Mouse (Mus musculus): ENCODE data around the gene Prkce. TPM values are rescaled to one million over a fixed set of nuclear protein-coding genes. Genes with fewer than 3 reads are reported as not detected.

Gene Prkce
- polyA plus RNA-seq, 1 experiment from 2014 or later = 6.7 TPM

GRCm38 (mm10) chr17:86582341-86582740 lies 414.8 kb downstream of the Prkce start:
- H3K27ac ChIP-seq = no peak overlapping the region
- no peak overlapping the region for H3K4me3 ChIP-seq
- no peaks in the 10 kb centered on the region for H3K4me1 ChIP-seq
- H3K36me3 ChIP-seq = no peaks in the 10 kb centered on the region
- WGBS = 79% methylated on average over 4 of the region's 4 CpGs
- H3K9ac ChIP-seq = no peak overlapping the region
- H3K27me3 ChIP-seq = no peaks in the 10 kb centered on the region
- H3K4me2 ChIP-seq (replicated peaks) = no peak overlapping the region
- ATAC-seq (ENCODE audit: low FRiP score, low read depth) = no peak
- no peaks in the 10 kb centered on the region for H3K9me3 ChIP-seq

GRCm38 (mm10) chr17:86586441-86586840 lies 418.9 kb downstream of the Prkce start:
- Histone ChIP-seq H3K36me3 (no peaks in the 10 kb centered on the region), H3K9me3 (no peaks in the 10 kb centered on the region), H3K9ac (no peak overlapping the region), H3K27ac (no peak overlapping the region), H3K4me1 (no peaks in the 10 kb centered on the region), H3K27me3 (no peaks in the 10 kb centered on the region), H3K4me3 (no peak overlapping the region), H3K4me2 (replicated peaks) (no peak overlapping the region)
- WGBS = 73% methylated on average over 5 of the region's 5 CpGs
- ATAC-seq (ENCODE audit: low FRiP score, low read depth) = no peak

- no peak overlapping the region for H3K4me2 ChIP-seq (replicated peaks)
- no peaks in the 10 kb centered on the region for H3K36me3 ChIP-seq
- no peak overlapping the region for H3K4me3 ChIP-seq
- no peaks in the 10 kb centered on the region for H3K9me3 ChIP-seq
- H3K9ac ChIP-seq = no peak overlapping the region
- no peak for ATAC-seq (ENCODE audit: low FRiP score, low read depth)
- WGBS = 81% methylated on average over 5 of the region's 5 CpGs
- H3K4me1 ChIP-seq = peaks cover 10% of the 10 kb centered on the region
- no peak overlapping the region for H3K27ac ChIP-seq
- H3K27me3 ChIP-seq = no peaks in the 10 kb centered on the region
Measured at GRCm38 (mm10) chr17:86588704-86589449, 421.3 kb downstream of the Prkce start.

GRCm38 (mm10) chr17:86589681-86590080 lies 422.1 kb downstream of the Prkce start:
- 93% methylated on average over 5 of the region's 5 CpGs for WGBS
- Histone ChIP-seq H3K4me1 (peaks cover 14% of the 10 kb centered on the region), H3K36me3 (no peaks in the 10 kb centered on the region)

GRCm38 (mm10) chr17:86591241-86591640 lies 423.7 kb downstream of the Prkce start:
- H3K4me3 ChIP-seq = no peak overlapping the region
- no peaks in the 10 kb centered on the region for H3K27me3 ChIP-seq
- peaks cover 19% of the 10 kb centered on the region for H3K4me1 ChIP-seq
- no peak overlapping the region for H3K9ac ChIP-seq
- H3K4me2 ChIP-seq (replicated peaks) = no peak overlapping the region
- H3K27ac ChIP-seq = no peak overlapping the region
- 82% methylated on average over 10 of the region's 10 CpGs for WGBS
- H3K9me3 ChIP-seq = no peaks in the 10 kb centered on the region
- ATAC-seq (ENCODE audit: low FRiP score, low read depth) = no peak
- no peaks in the 10 kb centered on the region for H3K36me3 ChIP-seq

More at GRCm38 (mm10) chr17:86589681-86590080, 422.1 kb downstream of the Prkce start:
- no peak overlapping the region for H3K9ac ChIP-seq
- no peak overlapping the region for H3K27ac ChIP-seq
- no peaks in the 10 kb centered on the region for H3K9me3 ChIP-seq
- H3K27me3 ChIP-seq = no peaks in the 10 kb centered on the region
- H3K4me2 ChIP-seq (replicated peaks) = no peak overlapping the region
- H3K4me3 ChIP-seq = no peak overlapping the region
- no peak for ATAC-seq (ENCODE audit: low FRiP score, low read depth)

GRCm38 (mm10) chr17:86592991-86593586 lies 425.5 kb downstream of the Prkce start:
- Histone ChIP-seq H3K27ac (peak overlapping the region; percentile 52; the same call in 1 of the 2 replicates), H3K4me3 (no peak overlapping the region), H3K36me3 (no peaks in the 10 kb centered on the region), H3K4me2 (replicated peaks) (no peak overlapping the region), H3K27me3 (no peaks in the 10 kb centered on the region), H3K4me1 (peaks cover 19% of the 10 kb centered on the region), H3K9ac (no peak overlapping the region), H3K9me3 (no peaks in the 10 kb centered on the region)
- 48% methylated on average over 5 of the region's 6 CpGs for WGBS
- no peak for ATAC-seq (ENCODE audit: low FRiP score, low read depth)

- ATAC-seq (ENCODE audit: low FRiP score, low read depth) = no peak
- H3K36me3 ChIP-seq = no peaks in the 10 kb centered on the region
- no peaks in the 10 kb centered on the region for H3K9me3 ChIP-seq
- 33% methylated on average over 9 of the region's 9 CpGs for WGBS
- no peaks in the 10 kb centered on the region for H3K27me3 ChIP-seq
- H3K4me2 ChIP-seq (replicated peaks) = no peak overlapping the region
- H3K4me1 ChIP-seq = peaks cover 19% of the 10 kb centered on the region
- H3K4me3 ChIP-seq = no peak overlapping the region
- H3K27ac ChIP-seq = no peak overlapping the region
- H3K9ac ChIP-seq = no peak overlapping the region
Measured at GRCm38 (mm10) chr17:86595526-86595925, 427.9 kb downstream of the Prkce start.

GRCm38 (mm10) chr17:86601116-86601515 lies 433.5 kb downstream of the Prkce start:
- no peak for ATAC-seq (ENCODE audit: low FRiP score, low read depth)
- 79% methylated on average over 6 of the region's 6 CpGs for WGBS
- Histone ChIP-seq H3K9me3 (no peaks in the 10 kb centered on the region), H3K4me2 (replicated peaks) (no peak overlapping the region), H3K27me3 (no peaks in the 10 kb centered on the region), H3K4me1 (0 out of 2 replicates have a peak, but pooled peaks cover 2% of the 10 kb centered on the region), H3K27ac (no peak overlapping the region), H3K36me3 (no peaks in the 10 kb centered on the region), H3K4me3 (no peak overlapping the region), H3K9ac (no peak overlapping the region)

GRCm38 (mm10) chr17:86601901-86602300 lies 434.3 kb downstream of the Prkce start:
- Histone ChIP-seq H3K27ac (no peak overlapping the region), H3K9me3 (no peaks in the 10 kb centered on the region), H3K4me1 (0 out of 2 replicates have a peak, but pooled peaks cover 2% of the 10 kb centered on the region), H3K36me3 (no peaks in the 10 kb centered on the region), H3K4me3 (no peak overlapping the region), H3K9ac (no peak overlapping the region), H3K4me2 (replicated peaks) (no peak overlapping the region), H3K27me3 (no peaks in the 10 kb centered on the region)
- no peak for ATAC-seq (ENCODE audit: low FRiP score, low read depth)
- 84% methylated on average over 2 of the region's 2 CpGs for WGBS

- WGBS = 67% methylated on average over 5 of the region's 5 CpGs
- H3K9ac ChIP-seq = no peak overlapping the region
- H3K36me3 ChIP-seq = no peaks in the 10 kb centered on the region
Measured at GRCm38 (mm10) chr17:86603848-86604444, 436.4 kb downstream of the Prkce start.

GRCm38 (mm10) chr17:86607981-86608380 lies 440.4 kb downstream of the Prkce start:
- no peaks in the 10 kb centered on the region for H3K36me3 ChIP-seq
- no peaks in the 10 kb centered on the region for H3K9me3 ChIP-seq
- no peak overlapping the region for H3K4me3 ChIP-seq
- no peak overlapping the region for H3K27ac ChIP-seq
- H3K4me2 ChIP-seq (replicated peaks) = no peak overlapping the region
- no peak overlapping the region for H3K9ac ChIP-seq
- H3K27me3 ChIP-seq = no peaks in the 10 kb centered on the region
- H3K4me1 ChIP-seq = peaks cover 10% of the 10 kb centered on the region
- WGBS = 85% methylated on average over 4 of the region's 4 CpGs
- ATAC-seq (ENCODE audit: low FRiP score, low read depth) = no peak

More at GRCm38 (mm10) chr17:86603848-86604444, 436.4 kb downstream of the Prkce start:
- 0 out of 2 replicates have a peak, but pooled peaks cover 2% of the 10 kb centered on the region for H3K4me1 ChIP-seq
- H3K4me3 ChIP-seq = no peak overlapping the region
- H3K9me3 ChIP-seq = no peaks in the 10 kb centered on the region
- no peaks in the 10 kb centered on the region for H3K27me3 ChIP-seq
- no peak for ATAC-seq (ENCODE audit: low FRiP score, low read depth)
- no peak overlapping the region for H3K4me2 ChIP-seq (replicated peaks)
- no peak overlapping the region for H3K27ac ChIP-seq

GRCm38 (mm10) chr17:86610271-86610969 lies 442.8 kb downstream of the Prkce start:
- H3K36me3 ChIP-seq = no peaks in the 10 kb centered on the region
- H3K9me3 ChIP-seq = no peaks in the 10 kb centered on the region
- ATAC-seq (ENCODE audit: low FRiP score, low read depth) = no peak
- H3K27me3 ChIP-seq = no peaks in the 10 kb centered on the region
- H3K27ac ChIP-seq = no peak overlapping the region
- no peak overlapping the region for H3K9ac ChIP-seq
- peaks cover 8% of the 10 kb centered on the region for H3K4me1 ChIP-seq
- WGBS = 70% methylated on average over 8 of the region's 8 CpGs
- H3K4me3 ChIP-seq = no peak overlapping the region
- no peak overlapping the region for H3K4me2 ChIP-seq (replicated peaks)
